In genomic region chr13:56806776-56807490, GRCm38 (mm10) we compare ENCODE assay signal across 8 mouse cellular contexts. TPM values are rescaled to one million over a fixed set of nuclear protein-coding genes. Genes with fewer than 3 reads are reported as not detected.
DNase-seq lines count a peak whose midpoint lies in the region; ATAC-seq and TF ChIP-seq lines count a peak whose summit lies in the region.

No protein-coding gene starts in this region.

- no peak overlapping the region for H3K9ac ChIP-seq in CH12.LX (ENCODE audit: insufficient read depth, low read depth)
- no peak overlapping the region; the same call in 1 of the 2 replicates for H3K9ac ChIP-seq in forebrain, embryonic 15.5 days (replicated peaks)
- no peak overlapping the region for H3K9ac ChIP-seq in liver, embryonic 16.5 days (ENCODE audit: low read depth, low read length)

- WGBS in forebrain, embryonic 15.5 days: 7% methylated on average over 27 of the region's 27 CpGs
- WGBS in large intestine, adult 2 months: 7% methylated on average over 27 of the region's 27 CpGs
- 5% methylated on average over 27 of the region's 27 CpGs for WGBS in liver, embryonic 16.5 days (ENCODE audit: insufficient replicate concordance)
- WGBS in olfactory bulb, adult 2 months: 5% methylated on average over 27 of the region's 27 CpGs

- dilution Hi-C loops in CH12.LX (cut with MboI; ENCODE audit: extremely low pct_ligation_motif_present, extremely low pct_unique_long_range_greater_than_20kb, low sequenced_read_pairs): no loop called here

- no peak overlapping the region for H3K27ac ChIP-seq in CH12.LX (ENCODE audit: insufficient read depth, low read depth)
- no peak overlapping the region for H3K27ac ChIP-seq in forebrain, embryonic 15.5 days (replicated peaks)
- H3K27ac ChIP-seq in liver, embryonic 16.5 days (ENCODE audit: low read length): no peak overlapping the region
- peak overlapping the region; percentile 43; the same call in 1 of the 2 replicates for H3K27ac ChIP-seq in olfactory bulb, adult 2 months (ENCODE audit: insufficient read depth, low read depth, low read length)

- in situ Hi-C loops in CH12.LX (cut with MboI; ENCODE audit: low pct_ligation_motif_present, low pct_unique_long_range_greater_than_20kb, low sequenced_read_pairs): loop anchor here (25.0 kb wide), 1 partner anchor 455 kb away; no protein-coding TSS in a partner anchor

- peak overlapping the region in 1 of 3 experiments; percentile 45 for H3K4me3 ChIP-seq in CH12.LX (replicated peaks in 1 of 3; ENCODE audit: low read depth in 2 of 3, low read length in 2 of 3, poor library complexity in 1 of 3)
- H3K4me3 ChIP-seq in forebrain, embryonic 15.5 days: peak overlapping the region; percentile 17; the same call in 1 of the 2 replicates
- no peak overlapping the region for H3K4me3 ChIP-seq in liver, embryonic 16.5 days (ENCODE audit: low read depth, low read length)
- H3K4me3 ChIP-seq in olfactory bulb, adult 2 months (ENCODE audit: insufficient read depth, low read depth, low read length): peak overlapping the region; percentile 32

- TF ChIP-seq EP300 in CH12.LX (IDR thresholded peaks at IDR 0.05; ENCODE audit: low read length): no peak

- H3K27me3 ChIP-seq in CH12.LX (replicated peaks): peaks cover 2% of the 10 kb centered on the region
- no peaks in the 10 kb centered on the region for H3K27me3 ChIP-seq in forebrain, embryonic 15.5 days
- no peaks in the 10 kb centered on the region for H3K27me3 ChIP-seq in liver, embryonic 16.5 days (ENCODE audit: control insufficient read depth, insufficient read depth, low read depth, low read length)

- intact Hi-C loops in heart, postnatal 14 days (cut with DNase I): loop anchor here (1.0 to 5.0 kb wide), 3 partner anchors 120 to 462 kb away; no protein-coding TSS in a partner anchor

- DNase-seq in CH12.LX (ENCODE audit: extremely low read depth): peak; percentile 51
- peak; percentile 91 to 95 for DNase-seq in heart, postnatal 14 days
- DNase-seq in large intestine, adult 2 months (ENCODE audit: low read depth, low spot score): peak; percentile 24
- peak; percentile 36 to 50 for DNase-seq in thymus, adult 18-20 months

- no peak for TF ChIP-seq POLR2A in CH12.LX (IDR thresholded peaks at IDR 0.05; ENCODE audit: low read depth, low read length)
- no peak for TF ChIP-seq POLR2A in olfactory bulb, adult 2 months (IDR thresholded peaks at IDR 0.05; ENCODE audit: insufficient read depth, low read depth, low read length)

- no peaks in the 10 kb centered on the region for H3K4me1 ChIP-seq in CH12.LX (ENCODE audit: control insufficient read depth in 1 of 2, insufficient read depth in 2 of 2)
- H3K4me1 ChIP-seq in forebrain, embryonic 15.5 days: 0 out of 2 replicates have a peak, but pooled peaks cover 4% of the 10 kb centered on the region
- no peaks in the 10 kb centered on the region for H3K4me1 ChIP-seq in liver, embryonic 16.5 days (ENCODE audit: control insufficient read depth, low read depth, low read length)
- peaks cover 4% of the 10 kb centered on the region for H3K4me1 ChIP-seq in olfactory bulb, adult 2 months (ENCODE audit: control insufficient read depth, insufficient read depth, low read length)

- TF ChIP-seq RAD21 in CH12.LX (IDR thresholded peaks at IDR 0.05; ENCODE audit: low read depth, low read length): peak; percentile 79

- peaks cover 15% of the 10 kb centered on the region for H3K9me3 ChIP-seq in CH12.LX (replicated peaks; ENCODE audit: low read length)
- H3K9me3 ChIP-seq in forebrain, embryonic 15.5 days: no peaks in the 10 kb centered on the region
- H3K9me3 ChIP-seq in liver, embryonic 16.5 days (replicated peaks; ENCODE audit: control insufficient read depth, low read length): no peaks in the 10 kb centered on the region

- peak overlapping the region; percentile 8; the same call in 1 of the 2 replicates for H3K4me2 ChIP-seq in CH12.LX (ENCODE audit: insufficient read depth, low read depth, poor library complexity, severe bottlenecking)
- H3K4me2 ChIP-seq in forebrain, embryonic 15.5 days (replicated peaks): peak overlapping the region; percentile 43
- peak overlapping the region; percentile 41 for H3K4me2 ChIP-seq in liver, embryonic 16.5 days (ENCODE audit: low read depth, low read length)

- TF ChIP-seq CTCF in CH12.LX (conservative IDR thresholded peaks at IDR 0.05 in 1 of 2, IDR thresholded peaks at IDR 0.05 in 1 of 2; ENCODE audit: low read depth in 2 of 2, low read length in 2 of 2): peak; percentile 57 to 82
- peak; percentile 99 for TF ChIP-seq CTCF in olfactory bulb, adult 2 months (IDR thresholded peaks at IDR 0.05; ENCODE audit: insufficient read depth, low read depth, low read length)

- peak; percentile 67 for ATAC-seq in cerebellum, adult (ENCODE audit: insufficient number of reproducible peaks, low FRiP score, low TSS enrichment)
- peak; percentile 79 for ATAC-seq in forebrain, embryonic 15.5 days (replicated peaks)
- no peak for ATAC-seq in liver, embryonic 16.5 days (ENCODE audit: low read depth)

- H3K36me3 ChIP-seq in CH12.LX (replicated peaks in 1 of 2; ENCODE audit: control insufficient read depth in 1 of 2, insufficient read depth in 1 of 2, low read length in 1 of 2): no peaks in the 10 kb centered on the region
- no peaks in the 10 kb centered on the region for H3K36me3 ChIP-seq in forebrain, embryonic 15.5 days
- H3K36me3 ChIP-seq in liver, embryonic 16.5 days (ENCODE audit: control insufficient read depth, insufficient read depth): no peaks in the 10 kb centered on the region

- H3K79me2 ChIP-seq in CH12.LX (replicated peaks; ENCODE audit: control insufficient read depth, extremely low read depth, insufficient read depth, poor library complexity, severe bottlenecking): no peaks in the 10 kb centered on the region

TF ChIP-seq in CH12.LX, 34 proteins besides CTCF, POLR2A, EP300 and RAD21:
- no peak for TF ChIP-seq ZC3H11A (IDR thresholded peaks at IDR 0.05; ENCODE audit: low read depth, low read length)
- TF ChIP-seq SMC3 (IDR thresholded peaks at IDR 0.05; ENCODE audit: low read depth, low read length): peak; percentile 61
- 0 out of 2 replicates have a peak, but pooled peaks have one; percentile 19 for TF ChIP-seq ELF1 (IDR thresholded peaks at IDR 0.05; ENCODE audit: low read depth, low read length)
- no peak for TF ChIP-seq SIN3A (IDR thresholded peaks at IDR 0.05; ENCODE audit: low read length)
- 0 out of 2 replicates have a peak, but pooled peaks have one; percentile 46 for TF ChIP-seq NELFE (IDR thresholded peaks at IDR 0.05; ENCODE audit: low read depth, low read length)
- TF ChIP-seq NRF1 (IDR thresholded peaks at IDR 0.05; ENCODE audit: low read depth, low read length): peak; percentile 49; the same call in 1 of the 2 replicates
- TF ChIP-seq BHLHE40 (IDR thresholded peaks at IDR 0.05; ENCODE audit: low read depth, low read length): no peak
TF ChIP-seq in CH12.LX: peak in this region for 4.

RNA-seq across cellular contexts. Expression of gene Gm45623, which starts 53.3 kb away (rescaled TPM):
- not detected in 2 replicates for total RNA-seq in CH12.LX (2012; rRNA removed)
- not detected in 2 replicates for total RNA-seq in CH12.LX (2014; rRNA removed)
- not detected in 2 replicates for polyA plus RNA-seq in CH12.LX (2012; ENCODE audit: insufficient read length, low read depth)
- polyA plus RNA-seq in forebrain, embryonic 15.5 days (2015; fragmentation: Nextera tagmentation; extraction: Ambion mirVana): 0.74 and 0.98 TPM in 2 replicates
- total RNA-seq in heart, postnatal 14 days (2021): 1 to 10 TPM in 1 of 2 experiments, not detected in 1; 1.1 TPM
- 0.12 TPM in 2 replicates for polyA plus RNA-seq in large intestine, adult 2 months (2012; rRNA removed)
- not detected in 2 replicates for polyA plus RNA-seq in liver, embryonic 16.5 days (2015; fragmentation: Nextera tagmentation; extraction: Ambion mirVana)
- polyA plus RNA-seq in olfactory bulb, adult 2 months (2012; ENCODE audit: insufficient read depth, insufficient read length, low replicate concordance, missing spikeins): not detected in 2 replicates

Comparison
In these comparisons a context has a peak if more than half of its experiments do, and no peak if none do; other contexts are left out.
1. DNase-seq: peak in every context shown above with its lines; median percentile 93 in heart, postnatal 14 days; 51 in CH12.LX; 43 in thymus, adult 18-20 months; 24 in large intestine, adult 2 months.